Mouse (Mus musculus): ENCODE data around the gene Adra1b. TPM values are rescaled to one million over a fixed set of nuclear protein-coding genes. Genes with fewer than 3 reads are reported as not detected.

Adra1b gene
- 13.2 and 13.9 TPM in 2 replicates for polyA plus RNA-seq (2015; fragmentation: Nextera tagmentation; extraction: Ambion mirVana)

DNA sequence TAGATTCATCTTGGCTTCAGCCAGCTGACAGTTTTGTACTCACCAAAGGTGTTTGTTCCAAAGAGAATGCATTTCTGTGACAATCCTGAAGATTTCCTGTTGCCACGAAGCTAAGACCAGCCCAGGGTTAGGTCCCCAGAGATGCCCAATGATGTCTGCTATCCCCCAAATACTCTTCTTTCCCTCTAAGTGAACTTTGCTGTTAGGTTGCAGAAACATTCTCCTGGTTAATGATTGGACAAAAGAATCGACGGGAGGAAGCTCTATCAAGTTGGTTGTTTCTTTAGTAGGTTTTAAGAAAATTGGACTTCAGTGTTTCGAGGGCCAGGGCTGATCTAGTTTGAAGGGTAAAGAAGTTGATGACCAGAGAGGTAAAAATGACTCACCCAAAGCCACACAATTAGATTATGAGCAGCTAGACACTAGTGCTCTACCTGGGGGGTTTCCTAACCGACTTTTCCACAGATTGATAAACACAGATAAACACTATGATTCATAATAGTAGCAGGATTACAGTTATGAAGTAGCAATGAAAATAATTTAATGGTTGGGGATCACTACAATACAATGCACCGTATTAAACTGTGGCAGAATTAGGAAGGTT is at the start of gene Adra1b:
TSS of gene Adra1b (minus strand) at position 160 of the 604 bp plus-strand sequence.
- Histone ChIP-seq H3K4me1 (replicated peaks) (no peaks in the 10 kb centered on the region), H3K4me2 (no peak within 1 kb of the TSS), H3K9me3 (no peaks in the 10 kb centered on the region), H3K27me3 (no peaks in the 10 kb centered on the region), H3K9ac (no peak within 1 kb of the TSS), H3K4me3 (no peak within 1 kb of the TSS), H3K36me3 (no peaks in the 10 kb centered on the region), H3K27ac (replicated peaks) (no peak within 1 kb of the TSS)
- WGBS: 84% methylated on average over 6 of the region's 6 CpGs
- ATAC-seq (ENCODE audit: low FRiP score, low read depth): no peak

DNA sequence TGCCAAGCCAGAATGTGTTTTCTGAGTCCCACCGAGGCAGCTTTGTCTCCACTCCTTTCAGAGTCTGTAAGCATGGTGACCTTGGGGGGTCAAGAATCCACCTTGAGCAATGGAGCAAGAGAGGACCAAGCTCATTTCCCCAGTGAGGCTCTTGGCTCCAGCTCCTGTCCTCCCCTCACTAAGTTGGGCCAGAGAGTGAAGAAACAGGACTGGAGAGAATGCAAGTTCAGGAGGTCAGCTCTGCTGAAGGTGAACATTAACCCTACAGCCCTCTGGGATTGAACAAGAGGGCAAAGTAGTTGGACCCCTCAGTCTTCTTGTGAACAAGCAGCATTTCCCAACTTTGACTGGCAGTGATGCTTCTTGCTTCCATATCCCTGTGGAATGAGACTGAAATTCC is 49.3 kb upstream of the Adra1b start:
- WGBS: 79% methylated on average over 1 of the region's 1 CpGs
- Histone ChIP-seq H3K4me2 (no peak overlapping the region), H3K36me3 (no peaks in the 10 kb centered on the region), H3K4me3 (no peak overlapping the region), H3K27me3 (no peaks in the 10 kb centered on the region), H3K9ac (no peak overlapping the region), H3K9me3 (no peaks in the 10 kb centered on the region), H3K27ac (replicated peaks) (no peak overlapping the region), H3K4me1 (replicated peaks) (no peaks in the 10 kb centered on the region)
- ATAC-seq (ENCODE audit: low FRiP score, low read depth): no peak

DNA sequence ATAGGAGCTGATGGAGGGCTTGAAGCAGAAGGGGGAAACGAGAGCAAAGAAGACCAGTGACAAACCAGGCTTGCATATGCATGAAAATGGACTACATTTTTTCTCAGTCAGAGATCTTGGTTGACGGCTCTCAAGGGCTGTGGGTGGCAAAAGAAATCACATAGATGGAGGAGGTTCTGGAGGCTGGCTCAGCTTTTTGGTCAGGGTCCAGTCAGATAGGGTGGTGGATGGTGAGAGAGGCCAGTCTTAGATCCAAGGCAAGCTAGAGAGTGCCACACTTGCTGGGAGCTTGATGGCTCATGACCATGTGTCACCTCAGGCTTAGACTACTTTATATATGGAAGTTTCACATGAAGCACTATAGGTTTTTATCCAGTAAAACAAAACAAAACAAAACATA is 42.8 kb upstream of the Adra1b start:
- no peaks in the 10 kb centered on the region for H3K27me3 ChIP-seq
- H3K9ac ChIP-seq: no peak overlapping the region
- no peak overlapping the region for H3K4me3 ChIP-seq
- H3K27ac ChIP-seq (replicated peaks): no peak overlapping the region
- no peak for ATAC-seq (ENCODE audit: low FRiP score, low read depth)
- no peaks in the 10 kb centered on the region for H3K36me3 ChIP-seq
- no peak overlapping the region for H3K4me2 ChIP-seq
- 60% methylated on average over 2 of the region's 2 CpGs for WGBS
- no peaks in the 10 kb centered on the region for H3K4me1 ChIP-seq (replicated peaks)
- H3K9me3 ChIP-seq: no peaks in the 10 kb centered on the region

DNA sequence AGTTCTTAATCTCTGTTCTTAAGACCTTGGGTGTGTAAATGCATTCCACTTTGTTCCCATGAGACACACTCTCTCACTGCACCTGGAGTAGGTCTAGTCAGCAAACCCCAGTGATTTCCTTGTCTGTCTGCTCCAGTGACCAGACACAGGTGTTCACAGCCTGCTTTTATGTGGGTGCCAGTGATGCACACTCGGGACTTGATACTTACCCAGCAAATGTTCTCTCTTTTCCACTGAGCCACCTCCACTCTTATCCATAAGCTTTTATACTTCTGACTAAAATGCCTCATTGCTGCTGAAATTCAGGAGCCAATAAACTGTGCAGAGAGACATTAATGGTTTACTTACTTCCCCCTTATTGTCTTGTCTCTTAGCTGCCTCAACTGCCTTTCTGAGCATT is 42.2 kb upstream of the Adra1b start:
- Histone ChIP-seq H3K4me1 (replicated peaks) (no peaks in the 10 kb centered on the region), H3K4me2 (no peak overlapping the region), H3K27ac (replicated peaks) (no peak overlapping the region), H3K27me3 (no peaks in the 10 kb centered on the region), H3K4me3 (no peak overlapping the region), H3K9ac (no peak overlapping the region), H3K9me3 (no peaks in the 10 kb centered on the region), H3K36me3 (no peaks in the 10 kb centered on the region)
- WGBS: 90% methylated on average over 1 of the region's 1 CpGs
- no peak for ATAC-seq (ENCODE audit: low FRiP score, low read depth)

DNA sequence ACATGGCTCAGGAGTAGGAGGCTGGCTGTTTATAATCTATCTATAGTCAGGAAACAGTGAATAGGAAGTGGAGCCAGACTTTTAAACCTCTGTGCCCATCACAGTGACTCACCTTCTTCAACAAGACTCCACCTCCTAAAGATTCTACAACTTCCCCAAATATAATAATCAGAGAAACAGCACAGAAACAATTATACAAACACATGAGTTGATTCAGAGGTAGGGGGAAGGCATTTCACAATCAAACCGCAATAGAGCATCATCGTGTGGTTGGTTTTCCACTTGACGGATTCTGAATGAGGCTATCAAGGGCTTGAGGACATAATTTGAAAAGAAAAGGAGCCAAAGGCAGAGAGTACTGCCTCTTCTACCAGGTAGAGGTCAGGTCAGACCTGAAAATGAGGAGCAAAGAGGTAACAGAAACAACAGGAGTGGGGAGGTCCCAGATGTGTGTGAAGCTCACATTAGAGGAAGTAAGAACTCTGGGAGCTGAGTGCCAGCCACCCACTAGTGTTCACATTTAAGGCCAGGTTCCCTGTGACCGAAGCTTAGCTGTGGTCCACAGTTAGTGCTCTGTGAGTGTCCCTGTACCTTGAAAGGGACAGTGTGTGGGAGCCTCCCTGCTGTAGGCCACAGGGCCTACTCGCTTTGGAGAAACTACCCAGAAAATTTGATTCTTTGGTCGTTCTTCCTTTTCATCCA is 39.6 kb upstream of the Adra1b start:
- Histone ChIP-seq H3K4me3 (no peak overlapping the region), H3K9me3 (no peaks in the 10 kb centered on the region), H3K27me3 (no peaks in the 10 kb centered on the region), H3K27ac (replicated peaks) (no peak overlapping the region), H3K4me2 (no peak overlapping the region), H3K4me1 (replicated peaks) (no peaks in the 10 kb centered on the region), H3K36me3 (no peaks in the 10 kb centered on the region), H3K9ac (no peak overlapping the region)
- WGBS: 83% methylated on average over 6 of the region's 6 CpGs
- no peak for ATAC-seq (ENCODE audit: low FRiP score, low read depth)

DNA sequence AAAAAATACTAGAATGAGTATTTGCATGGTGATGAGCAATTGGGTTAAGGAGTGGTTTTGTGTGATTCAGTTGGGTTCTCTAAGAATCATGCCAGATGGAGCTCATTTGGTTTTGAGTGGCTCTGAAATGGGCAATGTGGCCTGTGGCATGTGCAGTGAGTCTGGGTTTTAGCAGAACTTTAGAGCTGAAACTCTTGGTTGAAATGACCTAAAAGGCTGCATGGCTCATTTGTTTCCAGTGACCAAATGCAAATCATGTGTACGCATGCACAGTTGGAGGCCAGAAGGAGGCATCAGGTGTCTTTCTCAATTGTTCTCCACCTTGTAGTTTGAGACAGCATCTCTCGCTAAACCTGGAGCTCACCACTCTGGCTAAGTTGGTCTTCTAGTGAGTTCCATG is 35.0 kb upstream of the Adra1b start:
- Histone ChIP-seq H3K36me3 (no peaks in the 10 kb centered on the region), H3K4me2 (no peak overlapping the region), H3K4me3 (no peak overlapping the region), H3K27me3 (no peaks in the 10 kb centered on the region), H3K9ac (no peak overlapping the region), H3K9me3 (no peaks in the 10 kb centered on the region), H3K4me1 (replicated peaks) (no peaks in the 10 kb centered on the region), H3K27ac (replicated peaks) (no peak overlapping the region)
- 93% methylated on average over 2 of the region's 2 CpGs for WGBS
- no peak for ATAC-seq (ENCODE audit: low FRiP score, low read depth)

DNA sequence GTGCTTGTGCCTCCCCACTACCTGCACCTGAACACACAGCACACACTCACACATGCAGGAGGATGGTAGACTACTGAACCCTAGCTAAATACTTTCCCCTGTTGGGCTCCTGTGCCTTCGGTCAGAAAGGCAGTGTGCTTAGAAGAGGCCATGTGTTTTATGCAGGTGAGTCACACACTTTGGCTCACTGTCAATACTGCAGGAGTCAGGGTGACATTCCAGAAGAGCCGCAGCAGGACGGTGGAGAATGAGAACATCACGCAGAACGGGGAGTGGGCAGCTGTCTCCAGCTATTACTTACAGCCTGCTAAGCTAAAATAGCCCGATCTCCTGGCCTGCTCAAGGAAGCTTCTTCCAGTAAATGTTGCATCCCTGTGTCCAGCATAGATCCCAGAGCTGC is 32.5 kb upstream of the Adra1b start:
- no peaks in the 10 kb centered on the region for H3K27me3 ChIP-seq
- H3K9me3 ChIP-seq: no peaks in the 10 kb centered on the region
- no peak for ATAC-seq (ENCODE audit: low FRiP score, low read depth)
- WGBS: 86% methylated on average over 6 of the region's 6 CpGs
- H3K4me1 ChIP-seq (replicated peaks): no peaks in the 10 kb centered on the region
- no peak overlapping the region for H3K4me2 ChIP-seq
- H3K9ac ChIP-seq: no peak overlapping the region
- no peaks in the 10 kb centered on the region for H3K36me3 ChIP-seq
- H3K27ac ChIP-seq (replicated peaks): no peak overlapping the region
- no peak overlapping the region for H3K4me3 ChIP-seq

DNA sequence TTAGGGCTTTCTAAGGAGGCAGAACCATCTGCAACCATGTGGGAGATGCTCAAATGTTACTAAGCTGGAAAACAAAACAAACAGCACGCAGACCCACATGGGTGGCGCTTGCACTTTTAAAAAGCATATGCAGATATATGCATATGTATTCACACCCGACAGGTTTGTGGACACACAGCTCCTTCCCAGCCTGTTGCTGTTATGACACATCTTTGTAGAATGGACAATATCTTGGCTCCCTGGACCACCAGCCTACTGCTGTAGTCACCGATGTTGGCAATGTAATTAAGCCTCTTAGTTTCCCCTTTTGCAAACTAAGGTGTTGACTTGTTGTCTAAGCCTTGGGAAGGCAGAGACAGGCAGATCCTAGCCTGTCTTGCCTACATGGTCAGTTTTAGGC is 32.0 kb upstream of the Adra1b start:
- no peak for ATAC-seq (ENCODE audit: low FRiP score, low read depth)

DNA sequence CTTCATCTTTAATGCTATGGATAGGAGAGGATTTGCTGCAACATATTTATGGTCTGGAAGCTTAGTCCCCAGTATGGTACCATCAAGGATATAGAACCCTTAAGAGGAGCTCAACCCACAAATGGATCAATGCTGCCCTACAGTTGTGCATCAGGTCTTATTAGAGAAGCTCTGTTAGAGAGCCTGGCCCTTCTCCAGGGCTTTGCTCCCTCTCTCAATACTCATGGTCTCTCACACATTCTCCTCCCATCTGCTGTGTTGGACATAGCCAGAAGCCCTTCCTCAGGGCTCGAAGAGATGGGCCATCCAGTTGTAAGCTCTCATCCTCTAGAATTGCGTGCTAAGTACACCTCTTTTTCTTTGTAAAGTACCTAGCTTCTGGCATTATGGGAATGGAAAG is 29.2 kb upstream of the Adra1b start:
- Histone ChIP-seq H3K9me3 (no peaks in the 10 kb centered on the region), H3K27me3 (no peaks in the 10 kb centered on the region), H3K4me1 (replicated peaks) (no peaks in the 10 kb centered on the region; the same call in 1 of the 2 replicates), H3K27ac (replicated peaks) (no peak overlapping the region), H3K9ac (no peak overlapping the region), H3K4me2 (no peak overlapping the region), H3K36me3 (no peaks in the 10 kb centered on the region), H3K4me3 (no peak overlapping the region)
- ATAC-seq (ENCODE audit: low FRiP score, low read depth): no peak
- WGBS: 95% methylated on average over 2 of the region's 2 CpGs

More for the DNA sequence above, 32.0 kb upstream of the Adra1b start:
- WGBS: 91% methylated on average over 4 of the region's 4 CpGs
- Histone ChIP-seq H3K4me3 (no peak overlapping the region), H3K27ac (replicated peaks) (no peak overlapping the region), H3K9me3 (no peaks in the 10 kb centered on the region), H3K36me3 (no peaks in the 10 kb centered on the region), H3K27me3 (no peaks in the 10 kb centered on the region), H3K9ac (no peak overlapping the region), H3K4me2 (no peak overlapping the region), H3K4me1 (replicated peaks) (no peaks in the 10 kb centered on the region)

DNA sequence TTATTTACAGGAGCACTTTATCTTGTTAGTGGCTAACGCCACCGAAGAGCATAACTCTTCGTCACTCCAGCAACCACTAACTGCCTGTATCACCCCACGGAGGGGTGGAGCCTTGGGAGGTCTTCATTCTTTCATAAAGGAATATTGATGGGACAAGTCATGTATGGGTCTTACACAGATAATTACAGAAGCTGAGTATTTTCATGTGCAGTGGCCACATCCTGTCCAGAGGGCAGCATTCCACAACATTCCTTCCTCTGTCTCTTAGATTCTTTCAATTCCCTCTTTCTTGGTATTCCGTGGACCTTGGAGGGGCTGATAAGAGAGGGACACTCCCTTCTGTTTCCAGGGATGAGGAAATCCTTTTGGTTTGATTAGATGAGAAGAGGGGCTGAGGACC is 28.7 kb upstream of the Adra1b start:
- Histone ChIP-seq H3K36me3 (no peaks in the 10 kb centered on the region), H3K27ac (replicated peaks) (no peak overlapping the region), H3K27me3 (no peaks in the 10 kb centered on the region), H3K4me1 (replicated peaks) (no peaks in the 10 kb centered on the region; the same call in 1 of the 2 replicates), H3K9me3 (no peaks in the 10 kb centered on the region), H3K4me3 (no peak overlapping the region), H3K4me2 (no peak overlapping the region), H3K9ac (no peak overlapping the region)
- 71% methylated on average over 5 of the region's 5 CpGs for WGBS
- ATAC-seq (ENCODE audit: low FRiP score, low read depth): no peak

DNA sequence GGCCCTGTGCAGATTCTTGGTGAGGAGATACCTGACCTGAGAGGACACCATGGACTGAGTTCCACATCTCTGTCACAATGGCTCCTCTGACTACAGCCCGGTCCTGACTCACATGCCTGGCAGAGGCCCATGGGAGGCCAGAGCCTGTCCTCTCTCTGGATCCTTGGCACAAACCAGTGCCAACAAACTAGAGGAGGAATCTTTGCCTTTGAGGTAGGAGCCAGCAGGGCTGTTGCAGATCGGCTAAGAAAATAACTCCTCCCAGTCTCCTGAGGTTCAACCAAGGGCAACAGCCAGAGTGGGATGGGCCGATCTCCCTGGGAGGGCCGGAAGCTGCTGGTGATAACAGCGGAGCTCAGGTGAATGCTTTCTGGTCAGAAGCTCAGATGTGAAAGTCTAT is 28.2 kb upstream of the Adra1b start:
- H3K4me3 ChIP-seq: no peak overlapping the region
- H3K36me3 ChIP-seq: no peaks in the 10 kb centered on the region
- 62% methylated on average over 5 of the region's 5 CpGs for WGBS
- H3K27ac ChIP-seq (replicated peaks): no peak overlapping the region
- H3K4me1 ChIP-seq (replicated peaks): no peaks in the 10 kb centered on the region; the same call in 1 of the 2 replicates
- ATAC-seq (ENCODE audit: low FRiP score, low read depth): no peak
- no peaks in the 10 kb centered on the region for H3K9me3 ChIP-seq
- no peak overlapping the region for H3K9ac ChIP-seq
- H3K4me2 ChIP-seq: no peak overlapping the region
- H3K27me3 ChIP-seq: no peaks in the 10 kb centered on the region

DNA sequence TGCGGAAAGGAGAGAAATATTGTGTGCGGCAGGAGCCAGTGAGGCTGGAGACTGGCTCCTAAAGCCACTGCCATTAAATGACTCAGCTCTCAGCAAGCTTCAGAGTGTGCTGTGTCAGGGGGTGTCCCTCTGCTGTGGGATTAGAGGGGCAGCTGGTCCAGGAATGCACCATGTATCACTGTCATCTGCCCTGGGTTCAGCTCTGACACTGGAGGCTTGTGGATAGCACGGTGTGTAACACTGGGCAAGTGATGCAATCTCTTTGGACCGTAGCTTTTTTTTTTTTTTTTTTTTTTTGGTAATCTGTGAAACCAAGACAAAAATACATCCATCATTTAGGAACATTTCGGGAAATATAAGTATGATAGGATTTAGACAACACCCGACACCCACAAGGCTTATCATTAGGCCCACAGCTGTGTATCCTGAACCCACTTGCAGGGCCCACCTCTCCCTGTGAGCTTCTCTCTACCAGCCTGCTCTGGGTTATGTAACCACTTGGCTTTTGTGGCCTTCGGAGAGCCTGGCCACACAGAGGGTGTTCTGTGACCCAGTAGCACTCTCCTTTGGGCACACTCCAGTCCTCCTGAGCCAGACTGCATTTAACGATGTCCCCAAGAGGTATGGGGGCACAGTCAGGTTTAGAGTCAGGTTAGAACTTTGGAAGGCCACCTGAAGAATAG is 26.3 kb upstream of the Adra1b start:
- H3K4me3 ChIP-seq: no peak overlapping the region
- no peaks in the 10 kb centered on the region for H3K9me3 ChIP-seq
- WGBS: 84% methylated on average over 8 of the region's 8 CpGs
- no peaks in the 10 kb centered on the region for H3K27me3 ChIP-seq
- ATAC-seq (ENCODE audit: low FRiP score, low read depth): no peak
- H3K9ac ChIP-seq: no peak overlapping the region
- H3K36me3 ChIP-seq: no peaks in the 10 kb centered on the region
- no peak overlapping the region for H3K27ac ChIP-seq (replicated peaks)
- no peak overlapping the region for H3K4me2 ChIP-seq
- H3K4me1 ChIP-seq (replicated peaks): no peaks in the 10 kb centered on the region; the same call in 1 of the 2 replicates

All from hindbrain, embryonic 15.5 days (tissue).